Mouse (Mus musculus) midbrain, embryonic 16.5 days (tissue): Measurements from ENCODE around the gene Sucla2. TPM values are rescaled to one million over a fixed set of nuclear protein-coding genes. Genes with fewer than 3 reads are reported as not detected.

Experiments used
- ATAC-seq: fragments of 200-750 bp; cut with Nextera tagmentation; 2 replicates; pipeline ENCODE4 v1.8.0; 2017; ENCODE audit warnings: moderate TSS enrichment
- H3K27ac ChIP-seq: fragments of 300-500 bp; sonication (generic); 2 replicates; pipeline ENCODE4 v1.5.1; 2014; ENCODE audit warnings: mild to moderate bottlenecking, low read length, mixed read lengths
- H3K27me3 ChIP-seq: fragments of 300-500 bp; sonication (generic); 2 replicates; pipeline ENCODE4 v1.6.1; 2014; ENCODE audit warnings: low read depth, low read length, mixed read lengths; ENCODE audit not compliant: control insufficient read depth, insufficient read depth
- H3K36me3 ChIP-seq: fragments of 300-500 bp; sonication (generic); 2 replicates; pipeline ENCODE4 v1.6.1; 2014; ENCODE audit warnings: mild to moderate bottlenecking, low read length, moderate library complexity, mixed read lengths; ENCODE audit not compliant: control insufficient read depth, insufficient read depth
- H3K4me1 ChIP-seq: fragments of 300-500 bp; sonication (generic); 2 replicates; pipeline ENCODE4 v1.6.1; 2014; ENCODE audit warnings: mild to moderate bottlenecking, low read length, mixed read lengths; ENCODE audit not compliant: control insufficient read depth, insufficient read depth
- H3K4me2 ChIP-seq: fragments of 300-500 bp; sonication (generic); 2 replicates; pipeline ENCODE4 v1.6.1; 2014; ENCODE audit warnings: mild to moderate bottlenecking, low read length, mixed read lengths
- H3K4me3 ChIP-seq: fragments of 300-500 bp; sonication (generic); 2 replicates; pipeline ENCODE4 v1.5.1; 2014; ENCODE audit warnings: low read depth, mild to moderate bottlenecking, low read length, moderate library complexity, mixed read lengths
- H3K9ac ChIP-seq: fragments of 300-500 bp; sonication (generic); 2 replicates; pipeline ENCODE4 v1.6.1; 2014; ENCODE audit warnings: low read depth, low read length, mixed read lengths
- H3K9me3 ChIP-seq: fragments of 300-500 bp; sonication (generic); replicated peaks from 2 replicates; pipeline ENCODE4 v1.6.1; 2014; ENCODE audit warnings: mild to moderate bottlenecking, low read length, mixed read lengths; ENCODE audit not compliant: control insufficient read depth, poor library complexity, severe bottlenecking
- WGBS: fragments of 180-500 bp; shearing (Covaris S2); extraction: QIAGEN DNeasy Blood & Tissue Kit; methylation state at CpG from one replicate; pipeline ENCODE4 v1.1.7; 2014; 5-methylcytosine and 5-hydroxymethylcytosine counted together
- polyA plus RNA-seq: library from polyadenylated mRNA; unstranded; fragments of >200 nt; fragmentation: Nextera tagmentation; extraction: Ambion mirVana; gene quantifications from 2 replicates; pipeline ENCODE4 v1.2.1, GENCODE M21; 2015

Sucla2 gene
- polyA plus RNA-seq, 1 experiment from 2014 or later = 128 TPM

DNA sequence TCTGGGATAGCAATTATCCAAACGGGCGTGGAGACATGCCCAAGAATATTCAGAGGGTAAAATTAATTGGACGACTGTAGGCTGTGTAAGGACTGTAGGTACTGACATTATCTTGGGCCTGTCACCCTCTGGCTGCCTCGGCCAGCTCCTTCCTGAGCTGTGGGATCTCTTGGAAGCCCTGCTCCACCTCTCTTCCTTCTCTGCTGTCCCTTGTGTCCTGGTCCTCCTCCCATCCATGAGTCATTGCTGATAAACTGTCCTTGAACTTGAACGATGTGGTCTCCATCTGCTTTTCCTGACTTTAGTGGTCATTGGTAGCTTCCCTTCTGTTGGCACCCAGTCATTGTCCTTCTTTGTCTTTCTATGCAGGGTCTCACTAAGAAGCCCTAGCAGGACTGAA, 38.5 kb upstream of the Sucla2 start:
- WGBS = 83% methylated on average over 5 of the region's 5 CpGs
- Histone ChIP-seq H3K9me3 (0 out of 2 replicates have a peak, but pooled peaks cover 3% of the 10 kb centered on the region), H3K27me3 (no peaks in the 10 kb centered on the region), H3K4me3 (no peak overlapping the region), H3K4me1 (no peaks in the 10 kb centered on the region), H3K9ac (no peak overlapping the region), H3K4me2 (no peak overlapping the region), H3K36me3 (no peaks in the 10 kb centered on the region), H3K27ac (no peak overlapping the region)
- no peak for ATAC-seq

DNA sequence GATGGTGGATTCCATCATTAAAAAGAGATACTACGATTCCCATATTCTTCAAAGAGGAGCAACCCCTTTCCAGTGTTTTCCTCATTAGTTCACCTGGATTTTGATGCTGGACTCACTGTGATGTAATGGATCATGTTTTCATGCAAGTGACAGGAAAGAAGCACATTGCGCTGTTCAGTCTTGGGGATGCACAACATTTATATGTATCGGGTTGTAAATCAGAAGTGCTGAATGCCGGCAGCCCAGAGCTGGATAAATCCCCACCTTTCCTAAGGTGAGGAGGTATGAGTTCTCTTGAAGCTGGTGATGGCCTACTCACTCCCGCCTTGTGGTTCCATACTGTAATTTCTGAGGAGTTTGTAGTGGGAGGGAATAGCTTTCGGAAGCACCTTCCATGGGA, 31.8 kb upstream of the Sucla2 start:
- Histone ChIP-seq H3K4me2 (no peak overlapping the region), H3K9ac (no peak overlapping the region), H3K36me3 (no peaks in the 10 kb centered on the region), H3K4me1 (no peaks in the 10 kb centered on the region), H3K27me3 (no peaks in the 10 kb centered on the region), H3K9me3 (0 out of 2 replicates have a peak, but pooled peaks cover 5% of the 10 kb centered on the region), H3K27ac (no peak overlapping the region), H3K4me3 (no peak overlapping the region)
- WGBS = 94% methylated on average over 6 of the region's 6 CpGs
- no peak for ATAC-seq

DNA sequence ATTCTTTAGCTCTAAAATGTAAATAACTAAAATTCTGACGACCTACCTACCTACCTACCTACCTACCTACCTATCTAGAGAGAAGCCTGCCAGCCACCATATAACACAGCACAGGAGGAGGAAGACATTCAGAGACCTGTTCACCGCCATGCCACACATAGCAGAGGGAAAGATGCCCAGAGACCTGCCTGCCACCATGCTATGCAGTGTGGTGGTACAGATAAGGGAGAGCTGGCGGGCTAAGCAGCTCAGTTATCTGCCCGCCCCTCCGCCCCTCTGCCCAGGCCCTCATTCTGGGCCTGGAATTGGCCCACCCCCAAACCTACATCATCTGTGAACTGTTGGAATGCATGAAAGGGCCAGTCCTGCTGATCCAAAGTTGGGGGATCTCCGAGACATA, 31.0 kb upstream of the Sucla2 start:
- Histone ChIP-seq H3K27me3 (no peaks in the 10 kb centered on the region), H3K9ac (no peak overlapping the region), H3K27ac (no peak overlapping the region), H3K4me3 (no peak overlapping the region), H3K9me3 (0 out of 2 replicates have a peak, but pooled peaks cover 5% of the 10 kb centered on the region), H3K36me3 (no peaks in the 10 kb centered on the region), H3K4me1 (no peaks in the 10 kb centered on the region), H3K4me2 (no peak overlapping the region)
- WGBS = 75% methylated on average over 6 of the region's 6 CpGs
- ATAC-seq = no peak

DNA sequence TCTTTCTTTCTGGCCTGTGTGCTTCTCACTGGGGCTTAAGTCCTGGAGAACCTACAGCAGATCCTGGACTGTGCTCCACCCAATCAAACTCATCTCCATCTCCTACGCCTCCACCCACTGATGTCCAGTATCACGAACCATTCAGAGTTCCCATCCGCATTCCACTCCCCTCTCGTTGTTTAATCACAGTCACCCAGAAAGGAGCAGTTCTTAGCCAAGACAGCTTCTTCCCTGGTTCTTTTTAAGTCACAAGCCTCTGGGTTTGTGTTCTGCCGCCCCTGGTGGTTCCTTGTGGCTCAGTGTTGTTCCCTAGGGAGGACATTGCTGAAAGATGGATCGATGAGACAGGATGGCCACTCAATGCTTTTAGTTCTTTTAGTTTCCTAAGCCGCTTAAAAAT, 29.4 kb upstream of the Sucla2 start:
- 77% methylated on average over 7 of the region's 7 CpGs for WGBS

DNA sequence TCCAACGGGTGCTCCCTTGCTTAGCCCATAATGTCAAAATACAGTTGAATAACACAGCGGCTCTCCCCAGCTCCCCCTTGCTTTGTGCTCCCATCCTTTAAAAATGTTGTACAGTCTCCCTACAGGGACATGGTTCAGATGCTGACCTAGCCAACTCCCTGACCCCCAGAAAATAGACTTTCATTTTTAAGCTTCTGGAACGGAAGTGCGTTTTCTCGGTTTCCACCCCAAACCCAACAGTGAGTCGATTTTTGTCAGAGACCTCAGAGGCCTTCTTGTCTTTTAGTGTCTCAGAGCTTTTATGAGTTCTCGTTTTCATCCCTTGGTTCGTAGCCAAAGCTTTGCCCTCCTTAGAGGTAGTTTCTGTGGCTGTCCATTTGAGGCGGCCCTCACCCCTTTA, 23.8 kb upstream of the Sucla2 start:
- no peak overlapping the region for H3K4me2 ChIP-seq
- ATAC-seq = no peak
- H3K36me3 ChIP-seq = no peaks in the 10 kb centered on the region
- no peaks in the 10 kb centered on the region for H3K27me3 ChIP-seq
- H3K27ac ChIP-seq = no peak overlapping the region
- H3K9me3 ChIP-seq = no peaks in the 10 kb centered on the region
- H3K9ac ChIP-seq = no peak overlapping the region
- WGBS = 88% methylated on average over 9 of the region's 9 CpGs
- no peak overlapping the region for H3K4me3 ChIP-seq
- peaks cover 4% of the 10 kb centered on the region; the same call in 1 of the 2 replicates for H3K4me1 ChIP-seq

More for the DNA sequence above, 29.4 kb upstream of the Sucla2 start:
- Histone ChIP-seq H3K4me2 (no peak overlapping the region), H3K9ac (no peak overlapping the region), H3K4me1 (no peaks in the 10 kb centered on the region), H3K27me3 (no peaks in the 10 kb centered on the region), H3K27ac (no peak overlapping the region), H3K4me3 (no peak overlapping the region), H3K36me3 (no peaks in the 10 kb centered on the region), H3K9me3 (0 out of 2 replicates have a peak, but pooled peaks cover 5% of the 10 kb centered on the region)
- ATAC-seq = no peak

DNA sequence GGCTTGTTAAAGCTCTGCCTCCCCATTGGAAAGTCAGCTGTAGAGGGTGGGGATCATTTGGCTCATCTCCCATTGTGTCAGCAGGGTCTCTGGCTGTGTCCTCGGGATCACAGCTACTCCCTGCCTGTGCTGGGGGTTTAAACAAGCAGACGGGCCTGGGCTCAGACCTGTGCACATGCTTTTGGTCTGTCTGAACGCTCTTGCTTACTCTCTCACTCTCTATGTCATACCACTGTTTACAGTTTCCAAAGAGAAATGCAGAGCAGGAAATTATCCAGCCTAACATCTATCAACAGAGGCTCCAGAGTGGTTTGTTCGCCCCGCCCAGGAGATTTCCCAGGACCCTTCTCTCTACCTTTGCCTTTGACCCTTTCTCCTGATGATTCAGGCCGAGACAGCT, 23.4 kb upstream of the Sucla2 start:
- H3K4me3 ChIP-seq = no peak overlapping the region
- H3K9ac ChIP-seq = no peak overlapping the region
- peak overlapping the region; percentile 12; the same call in 1 of the 2 replicates for H3K27ac ChIP-seq
- H3K4me1 ChIP-seq = peaks cover 4% of the 10 kb centered on the region; the same call in 1 of the 2 replicates
- ATAC-seq = no peak
- 82% methylated on average over 6 of the region's 6 CpGs for WGBS
- no peaks in the 10 kb centered on the region for H3K9me3 ChIP-seq
- no peaks in the 10 kb centered on the region for H3K36me3 ChIP-seq
- no peaks in the 10 kb centered on the region for H3K27me3 ChIP-seq
- H3K4me2 ChIP-seq = no peak overlapping the region

DNA sequence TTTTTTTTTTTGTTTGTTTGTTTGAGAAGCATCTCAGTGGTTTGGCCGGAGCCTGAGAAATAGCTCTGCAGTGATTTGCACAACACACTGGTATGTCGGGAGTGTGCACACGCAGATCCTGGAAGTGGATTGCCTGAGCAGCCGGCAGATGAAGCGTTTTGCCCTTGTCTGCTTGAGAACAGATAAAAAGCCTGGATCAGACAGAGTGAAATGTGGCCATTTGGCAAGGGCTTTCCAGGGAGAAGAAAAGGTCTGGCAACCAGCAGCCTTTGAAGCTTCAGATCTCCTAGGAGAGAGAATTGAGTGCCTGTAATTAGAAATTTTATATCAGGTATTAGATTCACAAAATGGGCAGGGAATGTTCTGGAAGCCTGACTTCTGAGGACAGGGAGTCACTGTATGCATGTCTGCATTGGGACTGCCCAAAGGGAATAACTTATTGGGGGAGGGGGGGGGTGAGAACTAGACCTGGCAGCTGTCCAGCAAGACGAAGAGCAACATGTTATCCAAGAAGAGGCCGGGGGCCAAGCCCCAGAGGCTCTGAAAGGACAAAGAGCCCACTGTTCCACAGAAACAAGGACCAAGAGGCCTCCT, 22.4 kb upstream of the Sucla2 start:
- peak; percentile 81 for ATAC-seq
- H3K4me2 ChIP-seq = no peak overlapping the region

DNA sequence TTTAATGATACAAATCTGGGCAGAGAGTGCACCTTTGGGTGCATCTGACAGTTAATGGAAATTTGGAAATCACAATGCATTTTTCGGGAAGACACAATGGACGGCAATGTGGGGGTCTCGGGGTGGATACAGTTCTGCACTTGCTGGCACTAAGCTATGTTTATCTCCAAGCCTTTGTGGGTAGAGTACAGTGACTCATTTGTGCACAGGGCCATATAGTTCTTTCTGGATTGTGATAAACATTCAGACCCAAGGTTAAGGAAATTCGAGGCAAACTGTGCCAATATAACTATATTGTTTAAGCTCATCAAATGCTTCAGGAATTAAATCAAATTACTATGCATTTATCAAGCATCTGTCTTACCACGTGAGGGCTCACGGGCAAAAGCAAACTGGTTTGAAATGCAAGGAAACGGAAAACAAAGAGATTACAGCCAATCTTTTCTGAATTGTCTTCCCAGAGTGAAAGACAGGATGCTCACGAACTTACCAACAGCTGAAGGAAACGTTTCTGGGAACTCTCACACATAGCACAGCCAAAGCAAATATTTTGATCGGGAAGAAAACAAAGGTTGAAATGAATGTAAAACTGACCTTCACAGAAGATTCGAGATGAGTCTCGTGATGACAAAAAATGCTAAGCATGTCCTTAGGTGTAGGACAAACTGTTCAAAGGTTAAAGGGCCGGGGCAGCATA, 21.7 kb upstream of the Sucla2 start:
- Histone ChIP-seq H3K4me3 (no peak overlapping the region), H3K4me1 (peaks cover 4% of the 10 kb centered on the region; the same call in 1 of the 2 replicates), H3K4me2 (no peak overlapping the region), H3K9me3 (no peaks in the 10 kb centered on the region), H3K27me3 (no peaks in the 10 kb centered on the region), H3K36me3 (no peaks in the 10 kb centered on the region), H3K27ac (peak overlapping the region; percentile 65), H3K9ac (no peak overlapping the region)
- WGBS = 54% methylated on average over 13 of the region's 13 CpGs
- ATAC-seq = peak; percentile 75

More for the DNA sequence above, 22.4 kb upstream of the Sucla2 start:
- Histone ChIP-seq H3K4me3 (no peak overlapping the region), H3K36me3 (no peaks in the 10 kb centered on the region), H3K9ac (no peak overlapping the region), H3K27me3 (no peaks in the 10 kb centered on the region), H3K9me3 (no peaks in the 10 kb centered on the region), H3K27ac (peak overlapping the region; percentile 65), H3K4me1 (peaks cover 4% of the 10 kb centered on the region; the same call in 1 of the 2 replicates)
- 40% methylated on average over 7 of the region's 7 CpGs for WGBS

DNA sequence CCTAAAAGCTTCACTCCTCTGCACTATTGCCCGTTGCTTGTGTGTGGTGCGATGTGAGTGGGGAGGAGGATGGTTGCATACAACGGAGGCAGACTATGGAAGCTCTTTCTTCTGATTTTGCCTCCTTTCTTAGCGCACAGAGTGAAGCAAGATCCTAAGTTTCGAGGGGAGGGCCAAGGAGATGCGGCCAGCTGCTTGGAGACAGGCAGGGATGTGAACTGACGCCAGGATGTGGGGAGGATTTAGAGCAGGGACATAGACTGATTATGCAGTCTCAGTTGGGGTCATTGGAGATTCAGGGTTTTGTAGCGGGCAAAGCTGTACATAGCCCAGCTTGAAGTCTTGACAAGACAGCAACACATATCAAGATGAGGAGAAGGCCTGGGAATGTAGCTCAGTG, 18.8 kb upstream of the Sucla2 start:
- no peaks in the 10 kb centered on the region for H3K36me3 ChIP-seq
- H3K27me3 ChIP-seq = no peaks in the 10 kb centered on the region
- ATAC-seq = no peak
- no peak overlapping the region for H3K4me3 ChIP-seq
- peaks cover 13% of the 10 kb centered on the region for H3K4me1 ChIP-seq
- H3K27ac ChIP-seq = no peak overlapping the region
- H3K9me3 ChIP-seq = no peaks in the 10 kb centered on the region
- no peak overlapping the region for H3K4me2 ChIP-seq
- WGBS = 61% methylated on average over 8 of the region's 8 CpGs
- no peak overlapping the region for H3K9ac ChIP-seq
